Mouse (Mus musculus) thymus, adult 2 months (tissue): ENCODE measurements around the gene Prtg. TPM values are rescaled to one million over a fixed set of nuclear protein-coding genes. Genes with fewer than 3 reads are reported as not detected.

Experiments used
- DNase-seq: peaks from one replicate; pipeline ENCODE4 v3.0.0; 2021
- H3K27ac ChIP-seq: fragments of 200-500 bp; 2 replicates; pipeline ENCODE4 v1.5.1; 2012; ENCODE audit warnings: low read length, control low read depth; ENCODE audit not compliant: control insufficient read depth, insufficient read depth
- H3K27me3 ChIP-seq: fragments of 200-500 bp; 2 replicates; pipeline ENCODE4 v1.6.1; 2012; ENCODE audit warnings: mild to moderate bottlenecking, low read length, moderate library complexity, mixed read lengths; ENCODE audit not compliant: control insufficient read depth, insufficient read depth
- H3K36me3 ChIP-seq: fragments of 200-500 bp; 2 replicates; pipeline ENCODE4 v1.6.1; 2012; ENCODE audit warnings: mild to moderate bottlenecking, low read length, moderate library complexity; ENCODE audit not compliant: control insufficient read depth, insufficient read depth
- H3K4me1 ChIP-seq: fragments of 200-500 bp; replicated peaks from 2 replicates; pipeline ENCODE4 v1.6.1; 2012; ENCODE audit warnings: low read length; ENCODE audit not compliant: control insufficient read depth, insufficient read depth
- H3K4me3 ChIP-seq: fragments of 200-500 bp; 2 replicates; pipeline ENCODE4 v1.5.1; 2012; ENCODE audit warnings: mild to moderate bottlenecking, low read length, control low read depth, moderate library complexity; ENCODE audit not compliant: control insufficient read depth, insufficient read depth
- CTCF ChIP-seq: fragments of 200-500 bp; IDR thresholded peaks from 2 replicates; pipeline ENCODE4 v1.5.1; 2012; ENCODE audit warnings: mild to moderate bottlenecking, control low read depth, low read length, moderate library complexity, borderline replicate concordance; ENCODE audit not compliant: control insufficient read depth, poor library complexity, insufficient read depth; ENCODE audit errors: extremely low read depth
- POLR2A ChIP-seq: fragments of 200-500 bp; IDR thresholded peaks from 2 replicates; pipeline ENCODE4 v1.6.1; 2012; ENCODE audit warnings: mild to moderate bottlenecking, low read length, control low read depth, moderate library complexity; ENCODE audit not compliant: control insufficient read depth, poor library complexity, insufficient read depth; ENCODE audit errors: extremely low read depth
- WGBS: fragments of 180-500 bp; shearing (Covaris S2); methylation state at CpG from one replicate; pipeline ENCODE4 v1.1.7; 2018; 5-methylcytosine and 5-hydroxymethylcytosine counted together
- polyA plus RNA-seq: library from polyadenylated mRNA; depleted of rRNA; stranded (reverse); fragments of >200 nt; gene quantifications from 2 replicates; pipeline ENCODE4 v1.2.3, GENCODE M21; 2012

Prtg gene
- polyA plus RNA-seq, 1 experiment, result 0.07 TPM

DNA sequence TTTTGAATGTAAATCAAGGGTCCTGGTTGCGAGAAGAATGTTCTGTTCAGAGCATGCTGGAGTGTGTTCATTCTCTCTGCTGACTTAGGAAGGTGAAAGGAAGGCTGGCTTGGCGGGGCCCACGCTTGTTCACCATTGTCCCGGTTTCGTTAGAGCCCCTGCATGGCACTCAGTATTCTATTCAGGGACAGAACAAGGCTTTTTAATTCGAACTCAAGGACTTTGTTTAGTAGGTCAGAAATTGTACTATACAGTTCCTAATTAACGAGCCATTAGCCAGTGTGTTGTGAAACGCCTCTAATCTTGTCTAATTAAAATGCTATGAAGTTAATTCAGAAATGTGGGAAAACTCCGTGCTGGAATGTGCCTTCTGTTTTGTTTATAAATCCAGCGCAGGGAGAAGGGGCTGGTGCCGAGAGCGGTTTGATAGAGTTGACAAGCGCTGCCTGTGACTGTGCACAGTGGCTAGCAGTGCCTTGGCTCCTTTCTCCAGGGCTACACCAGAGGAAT is 47.1 kb downstream of the Prtg start:
- H3K36me3 ChIP-seq, result no peaks in the 10 kb centered on the region
- DNase-seq, result no peak
- no peaks in the 10 kb centered on the region for H3K27me3 ChIP-seq
- H3K27ac ChIP-seq, result no peak overlapping the region
- no peaks in the 10 kb centered on the region for H3K4me1 ChIP-seq
- H3K4me3 ChIP-seq, result no peak overlapping the region
- TF ChIP-seq POLR2A, result no peak
- no peak for TF ChIP-seq CTCF
- WGBS, result 94% methylated on average over 13 of the region's 13 CpGs

- no peak overlapping the region for H3K4me3 ChIP-seq
- WGBS, result 98% methylated on average over 24 of the region's 24 CpGs
- DNase-seq, result no peak
- H3K27ac ChIP-seq, result no peak overlapping the region
- no peaks in the 10 kb centered on the region for H3K4me1 ChIP-seq
- H3K36me3 ChIP-seq, result no peaks in the 10 kb centered on the region
- no peaks in the 10 kb centered on the region for H3K27me3 ChIP-seq
- no peak for TF ChIP-seq CTCF
- no peak for TF ChIP-seq POLR2A
These were observed 50.0 kb downstream of the Prtg start for GRCm38 (mm10) chr9:72856721-72857120.

DNA sequence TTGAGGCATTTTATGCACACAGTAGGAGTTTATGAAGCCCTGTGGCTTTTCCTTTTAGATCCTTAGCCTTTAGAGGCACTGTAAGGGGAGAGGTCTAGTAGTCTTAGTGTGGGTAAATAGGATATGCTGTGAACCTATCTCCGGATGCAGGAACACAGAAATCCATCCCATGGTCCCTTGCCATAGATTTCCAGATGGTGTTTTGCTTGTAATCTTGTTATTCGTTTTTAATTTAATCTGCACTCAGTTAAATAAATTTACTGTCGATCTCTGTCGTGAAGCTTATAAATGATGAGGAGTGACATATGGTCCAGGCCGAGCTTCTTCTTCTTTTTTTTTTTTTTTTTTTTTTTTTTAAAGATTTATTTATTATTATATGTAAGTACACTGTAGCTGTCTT is 54.1 kb downstream of the Prtg start:
- DNase-seq, result no peak
- TF ChIP-seq CTCF, result no peak
- TF ChIP-seq POLR2A, result no peak
- 91% methylated on average over 5 of the region's 5 CpGs for WGBS
- Histone ChIP-seq H3K4me3 (no peak overlapping the region), H3K4me1 (no peaks in the 10 kb centered on the region), H3K27me3 (no peaks in the 10 kb centered on the region), H3K27ac (no peak overlapping the region), H3K36me3 (no peaks in the 10 kb centered on the region)

DNA sequence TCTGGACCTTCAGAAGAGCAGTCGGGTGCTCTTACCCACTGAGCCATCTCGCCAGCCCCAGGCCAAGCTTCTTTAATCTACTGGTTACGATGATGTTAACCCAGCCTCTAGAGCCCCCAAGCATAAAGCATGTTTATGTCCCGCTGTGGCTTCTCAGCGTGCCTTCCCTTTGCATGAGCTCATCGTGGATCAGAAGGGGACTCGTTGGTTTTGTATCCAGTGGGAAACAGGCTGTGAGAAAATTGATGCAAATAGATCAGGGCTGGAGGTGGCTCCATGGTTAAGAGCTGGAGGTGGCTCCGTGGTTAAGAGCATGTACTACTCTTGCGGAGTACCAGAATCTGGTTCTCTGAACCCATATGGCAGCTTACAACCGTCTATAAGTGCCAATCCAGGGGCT is 54.6 kb downstream of the Prtg start:
- TF ChIP-seq POLR2A (no peak), CTCF (no peak)
- Histone ChIP-seq H3K36me3 (no peaks in the 10 kb centered on the region), H3K27ac (no peak overlapping the region), H3K27me3 (no peaks in the 10 kb centered on the region), H3K4me1 (no peaks in the 10 kb centered on the region), H3K4me3 (no peak overlapping the region)
- no peak for DNase-seq
- WGBS, result 96% methylated on average over 10 of the region's 10 CpGs

GRCm38 (mm10) chr9:72862186-72862585 is 55.5 kb downstream of the Prtg start:
- H3K36me3 ChIP-seq, result no peaks in the 10 kb centered on the region
- no peaks in the 10 kb centered on the region for H3K27me3 ChIP-seq
- TF ChIP-seq CTCF (no peak), POLR2A (no peak)
- 92% methylated on average over 11 of the region's 11 CpGs for WGBS
- H3K4me3 ChIP-seq, result no peak overlapping the region
- H3K4me1 ChIP-seq, result no peaks in the 10 kb centered on the region
- no peak for DNase-seq
- no peak overlapping the region for H3K27ac ChIP-seq

DNA sequence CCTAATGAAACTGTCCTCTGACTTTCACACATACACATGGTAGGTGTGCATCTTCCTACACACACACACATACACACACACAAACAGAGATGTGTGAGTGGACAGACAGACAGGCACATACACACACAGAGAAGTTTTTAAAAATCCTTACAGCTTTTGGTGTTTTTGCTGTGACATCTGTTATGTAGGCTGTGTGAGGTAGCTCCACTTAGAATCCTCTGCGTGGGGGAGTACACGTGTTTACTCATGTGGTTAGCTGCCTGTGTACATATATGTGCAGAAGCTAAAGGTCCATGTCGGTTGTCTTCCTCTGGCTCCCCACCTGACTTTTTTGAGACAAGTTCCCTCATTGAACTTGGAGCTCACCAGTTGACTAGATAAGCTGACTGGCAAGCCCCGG is 56.3 kb downstream of the Prtg start:
- Histone ChIP-seq H3K27me3 (no peaks in the 10 kb centered on the region), H3K27ac (no peak overlapping the region), H3K4me3 (no peak overlapping the region), H3K36me3 (no peaks in the 10 kb centered on the region), H3K4me1 (no peaks in the 10 kb centered on the region)
- TF ChIP-seq CTCF, result no peak
- no peak for TF ChIP-seq POLR2A
- 89% methylated on average over 4 of the region's 4 CpGs for WGBS
- DNase-seq, result no peak

- Histone ChIP-seq H3K27ac (no peak overlapping the region), H3K27me3 (no peaks in the 10 kb centered on the region), H3K4me3 (no peak overlapping the region), H3K36me3 (no peaks in the 10 kb centered on the region), H3K4me1 (no peaks in the 10 kb centered on the region)
- WGBS, result 89% methylated on average over 5 of the region's 5 CpGs
- DNase-seq, result no peak
- TF ChIP-seq CTCF (no peak), POLR2A (no peak)
These were observed 57.1 kb downstream of the Prtg start for GRCm38 (mm10) chr9:72863773-72864172.
